Mouse (Mus musculus) heart, embryonic 16.5 days (tissue): ENCODE data around the gene Gpa33. TPM values are rescaled to one million over a fixed set of nuclear protein-coding genes. Genes with fewer than 3 reads are reported as not detected.
A peak's percentile ranks its signal among the peaks of the same experiment; 100 is the strongest.

ENCODE experiments used
- ATAC-seq: fragments of 200-750 bp; cut with Nextera tagmentation; replicated peaks from 2 replicates; pipeline ENCODE4 v1.8.0; 2017; ENCODE audit warnings: moderate number of reproducible peaks; ENCODE audit not compliant: insufficient read depth, low FRiP score; ENCODE audit errors: extremely low read depth
- H3K27ac ChIP-seq: fragments of 300-500 bp; sonication (generic); 2 replicates; pipeline ENCODE4 v1.5.1; 2014; ENCODE audit warnings: mild to moderate bottlenecking, low read length, control low read depth, moderate library complexity
- H3K27me3 ChIP-seq: fragments of 300-500 bp; sonication (generic); 2 replicates; pipeline ENCODE4 v1.6.1; 2014; ENCODE audit warnings: low read length, mixed read lengths; ENCODE audit not compliant: control insufficient read depth, insufficient read depth
- H3K36me3 ChIP-seq: fragments of 300-500 bp; sonication (generic); 2 replicates; pipeline ENCODE4 v1.6.1; 2014; ENCODE audit not compliant: control insufficient read depth, insufficient read depth
- H3K4me1 ChIP-seq: fragments of 300-500 bp; sonication (generic); 2 replicates; pipeline ENCODE4 v1.6.1; 2014; ENCODE audit warnings: low read length, mixed read lengths; ENCODE audit not compliant: control insufficient read depth, insufficient read depth
- H3K4me2 ChIP-seq: fragments of 300-500 bp; sonication (generic); 2 replicates; pipeline ENCODE4 v1.6.1; 2014; ENCODE audit warnings: low read depth, mild to moderate bottlenecking, control low read depth, low read length
- H3K4me3 ChIP-seq: fragments of 300-500 bp; sonication (generic); 2 replicates; pipeline ENCODE4 v1.5.1; 2014; ENCODE audit warnings: mild to moderate bottlenecking, control low read depth, low read length
- H3K9ac ChIP-seq: fragments of 300-500 bp; sonication (generic); 2 replicates; pipeline ENCODE4 v1.6.1; 2014; ENCODE audit warnings: low read length, control low read depth
- H3K9me3 ChIP-seq: fragments of 300-500 bp; sonication (generic); replicated peaks from 2 replicates; pipeline ENCODE4 v1.6.1; 2016; ENCODE audit warnings: low read length; ENCODE audit not compliant: control insufficient read depth
- WGBS: fragments of 180-500 bp; shearing (Covaris S2); extraction: QIAGEN DNeasy Blood & Tissue Kit; methylation state at CpG from one replicate; pipeline ENCODE4 v1.1.7; 2014; 5-methylcytosine and 5-hydroxymethylcytosine counted together
- polyA plus RNA-seq: library from polyadenylated mRNA; unstranded; fragments of >200 nt; fragmentation: Nextera tagmentation; extraction: Ambion mirVana; gene quantifications from 2 replicates; pipeline ENCODE4 v1.2.1, GENCODE M21; 2015

The Gpa33 gene
- polyA plus RNA-seq, 1 experiment from 2014 or later = 0.67 TPM

DNA sequence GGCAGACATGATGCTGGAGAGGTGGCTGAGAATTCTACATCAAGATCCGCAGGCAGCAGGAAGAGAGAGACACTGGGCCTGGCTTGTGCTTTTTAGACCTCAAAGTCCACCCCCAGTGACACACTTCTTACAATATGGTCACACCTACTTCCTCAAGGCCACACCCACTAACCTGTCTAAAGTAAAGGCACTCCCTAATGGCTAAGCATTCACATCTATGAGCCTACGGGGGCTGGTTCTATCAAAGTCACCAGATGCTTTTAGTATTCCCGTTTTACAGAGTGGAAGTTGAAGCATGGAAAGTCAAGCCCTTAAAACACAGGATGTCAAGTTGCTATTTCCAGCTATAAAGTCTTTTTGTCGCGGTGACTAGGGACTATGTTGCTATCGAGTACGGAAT is 38.0 kb downstream of the Gpa33 start:
- Histone ChIP-seq H3K36me3 (no peaks in the 10 kb centered on the region), H3K4me2 (no peak overlapping the region), H3K9ac (no peak overlapping the region), H3K27ac (no peak overlapping the region), H3K4me1 (no peaks in the 10 kb centered on the region), H3K9me3 (no peaks in the 10 kb centered on the region), H3K27me3 (no peaks in the 10 kb centered on the region; the same call in 1 of the 2 replicates), H3K4me3 (no peak overlapping the region)
- ATAC-seq = no peak
- 88% methylated on average over 7 of the region's 7 CpGs for WGBS

DNA sequence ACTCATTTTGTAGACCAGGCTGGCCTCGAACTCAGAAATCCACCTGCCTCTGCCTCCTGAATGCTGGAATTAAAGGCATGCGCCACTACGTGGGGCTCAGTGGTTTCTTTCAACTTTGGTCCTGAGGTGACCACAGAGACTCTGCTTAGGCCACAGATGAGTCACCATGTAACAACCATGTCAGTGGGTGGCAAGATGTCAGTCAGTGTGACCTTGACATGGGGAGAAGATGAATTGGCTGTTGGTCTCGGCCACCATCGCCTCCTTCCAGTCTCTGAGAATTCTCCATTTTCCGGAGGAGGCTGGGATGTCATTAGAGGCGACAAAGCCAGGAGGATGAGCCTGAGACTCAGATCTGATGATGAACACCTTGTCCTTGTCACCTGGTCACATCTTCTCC is 39.7 kb downstream of the Gpa33 start:
- Histone ChIP-seq H3K27me3 (no peaks in the 10 kb centered on the region; the same call in 1 of the 2 replicates), H3K9ac (no peak overlapping the region), H3K4me3 (no peak overlapping the region), H3K27ac (no peak overlapping the region), H3K9me3 (no peaks in the 10 kb centered on the region), H3K4me2 (no peak overlapping the region), H3K4me1 (no peaks in the 10 kb centered on the region), H3K36me3 (no peaks in the 10 kb centered on the region)
- ATAC-seq = no peak
- WGBS = 84% methylated on average over 7 of the region's 7 CpGs

DNA sequence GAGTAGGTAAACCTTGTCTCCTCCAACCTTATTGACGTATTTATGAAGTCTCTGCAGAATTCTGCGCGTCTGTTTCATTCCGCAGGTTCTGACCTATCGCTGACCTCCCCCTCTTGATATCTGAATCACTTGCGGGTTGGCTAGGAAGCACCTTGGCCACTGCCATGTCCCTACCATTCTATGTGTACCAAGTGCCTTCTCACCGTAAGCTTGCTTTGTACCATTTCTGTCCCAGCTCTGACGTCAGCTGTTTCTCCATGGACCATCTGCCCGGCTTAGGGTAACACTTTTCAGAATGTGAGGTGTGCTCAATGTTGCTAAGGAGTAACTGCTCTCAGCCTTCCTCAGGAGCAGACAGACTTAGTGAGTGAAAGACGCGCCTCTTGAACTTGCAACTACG is 40.8 kb downstream of the Gpa33 start:
- Histone ChIP-seq H3K4me3 (no peak overlapping the region), H3K27me3 (no peaks in the 10 kb centered on the region; the same call in 1 of the 2 replicates), H3K9ac (no peak overlapping the region), H3K36me3 (no peaks in the 10 kb centered on the region), H3K27ac (no peak overlapping the region), H3K4me1 (no peaks in the 10 kb centered on the region), H3K4me2 (no peak overlapping the region), H3K9me3 (no peaks in the 10 kb centered on the region)
- ATAC-seq = no peak
- WGBS = 84% methylated on average over 12 of the region's 12 CpGs

DNA sequence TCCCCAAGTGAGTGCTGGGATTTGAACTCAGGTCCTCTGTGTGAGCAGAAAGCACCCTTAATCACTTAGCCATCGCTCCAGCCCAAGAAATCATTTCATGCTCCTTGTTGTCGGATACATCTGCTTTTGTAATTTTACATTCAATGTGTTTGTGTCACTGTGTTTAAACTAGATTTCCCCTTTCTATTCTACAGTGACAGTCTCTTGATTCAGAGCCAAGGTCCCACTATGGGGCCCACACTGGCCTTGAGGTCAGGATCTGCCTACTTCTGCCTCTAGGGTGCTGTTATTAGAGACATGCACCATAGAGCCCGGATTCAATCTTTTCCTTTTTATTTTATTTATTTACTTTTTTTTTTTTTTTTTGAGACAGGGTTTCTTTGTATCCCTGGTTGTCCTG is 43.0 kb downstream of the Gpa33 start:
- Histone ChIP-seq H3K27me3 (no peaks in the 10 kb centered on the region; the same call in 1 of the 2 replicates), H3K4me3 (no peak overlapping the region), H3K27ac (no peak overlapping the region), H3K4me2 (no peak overlapping the region), H3K36me3 (no peaks in the 10 kb centered on the region), H3K9me3 (no peaks in the 10 kb centered on the region), H3K4me1 (no peaks in the 10 kb centered on the region), H3K9ac (no peak overlapping the region)
- no peak for ATAC-seq
- WGBS = 76% methylated on average over 3 of the region's 3 CpGs

DNA sequence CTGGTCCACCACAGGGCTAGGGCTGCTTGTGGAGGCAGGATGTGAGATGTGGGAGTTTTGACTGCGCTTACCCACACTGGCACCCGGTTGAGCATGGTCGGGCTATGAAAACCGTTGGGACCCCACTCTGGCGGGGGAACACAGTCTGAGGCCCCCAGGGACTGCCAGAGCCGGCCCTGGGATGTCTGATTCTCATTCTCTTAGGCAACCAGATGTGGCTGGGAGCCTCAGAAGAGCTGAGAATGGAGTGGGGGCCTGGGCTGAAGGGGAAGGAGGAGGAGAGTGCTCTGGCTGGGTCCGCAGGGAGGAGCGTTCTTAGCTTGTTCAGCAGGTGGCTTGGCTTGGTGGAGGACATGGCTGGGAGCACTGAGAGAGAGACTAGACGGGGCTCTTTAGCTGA is 43.6 kb downstream of the Gpa33 start:
- no peaks in the 10 kb centered on the region for H3K36me3 ChIP-seq
- H3K9me3 ChIP-seq = no peaks in the 10 kb centered on the region
- no peaks in the 10 kb centered on the region; the same call in 1 of the 2 replicates for H3K27me3 ChIP-seq
- no peaks in the 10 kb centered on the region for H3K4me1 ChIP-seq
- no peak overlapping the region for H3K4me2 ChIP-seq
- 68% methylated on average over 9 of the region's 9 CpGs for WGBS
- ATAC-seq = no peak
- no peak overlapping the region for H3K9ac ChIP-seq
- no peak overlapping the region for H3K27ac ChIP-seq
- H3K4me3 ChIP-seq = no peak overlapping the region

DNA sequence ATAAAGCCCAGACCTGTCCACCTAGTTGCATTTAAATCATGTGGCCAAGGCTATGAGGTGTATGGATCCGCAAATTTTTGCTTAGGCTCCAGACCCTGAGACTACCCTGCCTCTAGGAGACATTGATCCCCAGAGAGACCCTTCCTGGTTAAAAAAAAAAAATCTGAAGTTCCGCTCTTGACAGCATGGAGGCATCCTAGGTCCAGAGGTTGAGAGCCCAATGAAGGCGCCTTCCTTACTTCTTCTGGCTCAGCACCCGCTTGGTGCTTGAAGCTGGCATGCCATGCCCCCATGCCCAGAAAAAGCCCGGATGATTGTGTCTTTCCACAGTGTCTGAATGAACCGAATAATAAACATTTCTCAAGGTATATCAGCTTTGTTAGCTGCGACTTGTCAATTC is 51.5 kb downstream of the Gpa33 start:
- Histone ChIP-seq H3K4me1 (peaks cover 3% of the 10 kb centered on the region; the same call in 1 of the 2 replicates), H3K36me3 (no peaks in the 10 kb centered on the region), H3K27me3 (no peaks in the 10 kb centered on the region), H3K4me2 (no peak overlapping the region), H3K27ac (no peak overlapping the region), H3K9ac (no peak overlapping the region), H3K4me3 (no peak overlapping the region), H3K9me3 (no peaks in the 10 kb centered on the region)
- 86% methylated on average over 7 of the region's 7 CpGs for WGBS
- ATAC-seq = no peak

DNA sequence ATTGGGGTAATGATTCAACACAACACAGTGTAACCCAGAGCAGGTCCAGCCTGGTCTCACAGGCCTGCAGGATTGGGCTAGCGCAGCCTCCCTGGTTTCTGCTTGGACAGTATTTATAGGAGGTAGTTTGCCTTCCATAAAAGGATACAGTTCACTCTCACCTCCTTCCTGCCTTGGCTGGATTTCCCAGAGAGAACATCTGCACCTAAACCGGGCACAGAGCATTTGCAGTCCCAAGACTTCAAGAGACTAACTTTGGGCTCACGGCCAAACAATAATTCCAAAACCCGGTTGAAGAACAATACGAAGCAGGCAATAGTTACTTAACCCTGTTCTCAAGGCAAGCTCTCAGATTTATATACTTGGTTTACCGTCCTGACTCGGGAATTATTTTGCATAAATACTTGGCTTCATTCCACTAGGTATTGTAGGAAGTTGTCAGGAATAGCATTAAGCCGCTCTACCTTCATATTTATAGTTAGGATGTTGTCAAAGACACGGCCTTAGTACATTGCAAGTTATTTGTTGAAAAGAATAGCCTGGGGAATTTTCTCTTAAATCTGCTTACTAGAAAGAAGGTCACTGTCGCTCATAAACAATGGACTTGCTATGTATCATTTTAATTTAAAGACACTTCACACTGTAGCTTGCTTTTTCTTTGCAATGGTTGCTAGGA is 53.1 kb downstream of the Gpa33 start:
- WGBS = 39% methylated on average over 10 of the region's 10 CpGs
- H3K4me2 ChIP-seq = peak overlapping the region; percentile 20; the same call in 1 of the 2 replicates

DNA sequence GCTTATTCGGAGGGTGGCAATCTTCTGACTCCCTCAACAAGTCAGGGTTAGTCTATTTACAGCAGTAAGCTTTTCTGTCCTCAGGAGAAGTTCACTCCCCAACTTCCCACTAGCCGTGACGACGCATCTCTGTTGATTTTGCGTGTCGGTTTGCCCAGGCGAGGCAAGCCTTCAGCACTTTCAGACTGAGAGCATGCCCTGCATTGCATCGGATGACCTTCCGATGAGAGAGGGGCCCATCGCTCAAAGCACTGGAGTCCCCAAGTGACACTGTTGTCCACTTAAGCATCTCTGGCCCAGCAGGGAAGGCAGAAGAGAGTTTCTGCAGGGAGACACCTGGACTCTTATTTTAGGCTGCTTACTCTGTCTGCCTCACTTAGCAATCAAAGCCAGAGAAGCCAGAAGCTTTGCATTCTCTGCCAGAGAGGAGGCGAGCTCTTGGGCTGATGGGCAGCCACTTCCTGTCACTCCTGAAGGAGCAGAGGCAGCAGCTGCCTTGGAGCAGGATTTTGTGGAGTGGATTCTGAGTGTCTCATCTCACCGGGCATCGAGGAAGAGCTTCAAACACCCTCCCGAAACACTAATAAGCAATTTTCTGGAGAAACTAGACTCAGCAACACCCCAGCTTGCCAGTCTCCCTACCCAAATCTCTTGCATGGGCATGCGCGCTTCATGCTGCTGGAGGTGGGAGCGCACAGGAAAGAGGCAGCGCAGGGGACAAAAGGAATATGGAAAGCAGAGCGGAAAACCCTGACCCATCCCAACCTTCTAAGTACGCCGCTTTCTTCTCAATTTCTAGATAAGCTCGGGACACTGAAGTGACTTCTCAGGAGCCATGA is 54.6 kb downstream of the Gpa33 start:
- no peak overlapping the region for H3K4me2 ChIP-seq
- H3K9ac ChIP-seq = no peak overlapping the region
- 60% methylated on average over 22 of the region's 22 CpGs for WGBS
- no peaks in the 10 kb centered on the region for H3K27me3 ChIP-seq
- H3K9me3 ChIP-seq = no peaks in the 10 kb centered on the region; the same call in 1 of the 2 replicates
- ATAC-seq = no peak
- H3K4me3 ChIP-seq = no peak overlapping the region
- H3K4me1 ChIP-seq = peaks cover 3% of the 10 kb centered on the region; the same call in 1 of the 2 replicates
- H3K27ac ChIP-seq = no peak overlapping the region
- H3K36me3 ChIP-seq = no peaks in the 10 kb centered on the region

More for the DNA sequence above, 53.1 kb downstream of the Gpa33 start:
- H3K9ac ChIP-seq = no peak overlapping the region
- no peak overlapping the region for H3K4me3 ChIP-seq
- peak overlapping the region; percentile 1; the same call in 1 of the 2 replicates for H3K27ac ChIP-seq
- no peaks in the 10 kb centered on the region for H3K36me3 ChIP-seq
- H3K27me3 ChIP-seq = no peaks in the 10 kb centered on the region
- H3K4me1 ChIP-seq = peaks cover 3% of the 10 kb centered on the region; the same call in 1 of the 2 replicates
- H3K9me3 ChIP-seq = no peaks in the 10 kb centered on the region; the same call in 1 of the 2 replicates
- no peak; the same call in 1 of the 2 replicates for ATAC-seq

DNA sequence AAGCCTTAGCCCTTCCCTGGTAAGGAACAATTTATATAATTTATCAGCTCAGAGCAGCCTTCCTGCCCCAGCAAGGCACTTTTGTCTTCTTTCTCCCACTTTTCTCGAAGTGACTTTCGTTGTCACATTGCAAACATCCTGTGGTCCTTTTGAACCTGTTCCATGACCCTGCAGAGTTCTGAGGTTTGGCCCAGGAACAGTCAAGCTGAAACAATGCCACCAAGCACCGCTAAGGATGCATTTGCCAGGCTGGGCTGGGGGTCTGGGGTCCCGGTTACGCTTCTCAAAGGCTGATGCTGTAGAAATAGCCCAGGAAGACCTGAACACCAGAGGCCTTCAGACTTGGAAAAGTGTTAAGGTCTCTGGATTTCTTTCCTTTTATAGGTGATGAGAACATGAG is 55.3 kb downstream of the Gpa33 start:
- ATAC-seq = no peak
- no peaks in the 10 kb centered on the region for H3K27me3 ChIP-seq

More for the DNA sequence above, 55.3 kb downstream of the Gpa33 start:
- Histone ChIP-seq H3K4me2 (no peak overlapping the region), H3K27ac (no peak overlapping the region), H3K9me3 (no peaks in the 10 kb centered on the region; the same call in 1 of the 2 replicates), H3K9ac (no peak overlapping the region), H3K4me3 (no peak overlapping the region), H3K4me1 (peaks cover 3% of the 10 kb centered on the region; the same call in 1 of the 2 replicates), H3K36me3 (no peaks in the 10 kb centered on the region)
- 67% methylated on average over 5 of the region's 5 CpGs for WGBS
